Mouse (Mus musculus): Measurements from ENCODE around the gene Ttc8. TPM values are rescaled to one million over a fixed set of nuclear protein-coding genes. Genes with fewer than 3 reads are reported as not detected.

Gene Ttc8
- 3.3 TPM in 2 replicates for polyA plus RNA-seq (2015; fragmentation: Nextera tagmentation; extraction: Ambion mirVana)

- Histone ChIP-seq H3K36me3 (no peaks in the 10 kb centered on the region), H3K27me3 (peaks cover 13% of the 10 kb centered on the region), H3K4me2 (peak within 1 kb of the TSS; percentile 70), H3K9me3 (replicated peaks) (no peaks in the 10 kb centered on the region), H3K27ac (no peak within 1 kb of the TSS), H3K9ac (peak within 1 kb of the TSS; percentile 63), H3K4me1 (replicated peaks) (peaks cover 12% of the 10 kb centered on the region; the same call in 1 of the 2 replicates), H3K4me3 (replicated peaks) (peak within 1 kb of the TSS; percentile 61)
- DNase-seq (peak; percentile 67), ATAC-seq (ENCODE audit: low read depth) (peak; percentile 97)
- 1% methylated on average over 35 of the region's 35 CpGs for whole genome bisulfite sequencing (ENCODE audit: insufficient replicate concordance)
Observed at GRCm38 (mm10) chr12:98920194-98920991, at the start of gene Ttc8. Gene Ttc8, plus strand, starts transcription at chr12:98920574.

DNA sequence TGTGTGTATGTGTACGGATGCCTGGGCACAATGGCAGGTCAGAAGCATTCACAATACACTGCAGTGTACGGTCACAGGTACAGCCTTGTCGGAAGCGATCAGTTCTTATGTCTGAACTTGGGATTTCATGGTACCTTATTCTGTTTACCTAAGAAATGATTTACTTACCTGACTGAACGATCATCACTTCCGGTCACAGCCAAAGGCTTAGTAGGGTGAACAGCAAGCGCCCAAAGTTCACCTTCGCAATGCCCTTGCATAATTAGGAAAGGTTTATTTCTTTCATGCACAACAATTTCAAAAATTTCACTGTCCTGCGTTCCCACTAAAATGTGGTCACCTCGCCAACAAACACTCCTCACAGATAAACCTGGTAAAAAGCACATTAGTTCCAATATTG, 47.5 kb upstream of the Ttc8 start:
- Histone ChIP-seq H3K4me1 (replicated peaks) (no peaks in the 10 kb centered on the region), H3K27me3 (no peaks in the 10 kb centered on the region), H3K36me3 (no peaks in the 10 kb centered on the region), H3K27ac (no peak overlapping the region), H3K9me3 (replicated peaks) (no peaks in the 10 kb centered on the region), H3K4me3 (replicated peaks) (no peak overlapping the region), H3K4me2 (no peak overlapping the region), H3K9ac (no peak overlapping the region)
- ATAC-seq (ENCODE audit: low read depth) (no peak), DNase-seq (no peak)
- 85% methylated on average over 10 of the region's 10 CpGs for WGBS (ENCODE audit: insufficient replicate concordance)

DNA sequence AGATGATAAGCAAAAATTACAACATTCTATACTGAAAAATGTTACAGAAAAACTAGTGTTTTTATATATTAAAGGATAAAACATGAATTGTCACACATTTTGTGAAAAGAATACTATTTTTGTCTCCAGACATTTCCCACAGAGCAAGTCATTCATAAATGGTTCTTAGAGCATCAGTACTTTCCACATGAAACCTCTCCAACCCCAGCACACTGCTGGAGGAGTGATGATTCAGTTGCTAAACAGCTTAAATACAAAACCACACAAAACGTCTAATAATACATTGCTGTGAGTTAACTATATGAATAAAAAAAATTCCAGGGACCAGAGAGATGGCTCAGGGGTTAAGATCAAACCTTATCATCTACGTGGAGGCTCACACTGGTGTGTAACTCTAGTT, 45.2 kb upstream of the Ttc8 start:
- H3K27ac ChIP-seq, result no peak overlapping the region
- no peaks in the 10 kb centered on the region for H3K36me3 ChIP-seq
- no peaks in the 10 kb centered on the region for H3K4me1 ChIP-seq (replicated peaks)
- H3K4me3 ChIP-seq (replicated peaks), result no peak overlapping the region
- WGBS (ENCODE audit: insufficient replicate concordance), result 34% methylated on average over 2 of the region's 2 CpGs
- ATAC-seq (ENCODE audit: low read depth), result no peak
- no peak overlapping the region for H3K4me2 ChIP-seq
- DNase-seq, result no peak
- no peak overlapping the region for H3K9ac ChIP-seq
- no peaks in the 10 kb centered on the region for H3K9me3 ChIP-seq (replicated peaks)
- no peaks in the 10 kb centered on the region for H3K27me3 ChIP-seq

GRCm38 (mm10) chr12:98878693-98879092, 41.7 kb upstream of the Ttc8 start:
- H3K9ac ChIP-seq, result no peak overlapping the region
- H3K4me3 ChIP-seq (replicated peaks), result no peak overlapping the region
- DNase-seq, result no peak
- 64% methylated on average over 1 of the region's 1 CpGs for WGBS (ENCODE audit: insufficient replicate concordance)
- no peak overlapping the region for H3K27ac ChIP-seq
- no peaks in the 10 kb centered on the region for H3K27me3 ChIP-seq
- no peaks in the 10 kb centered on the region for H3K4me1 ChIP-seq (replicated peaks)
- H3K9me3 ChIP-seq (replicated peaks), result no peaks in the 10 kb centered on the region
- no peak for ATAC-seq (ENCODE audit: low read depth)
- no peak overlapping the region for H3K4me2 ChIP-seq
- H3K36me3 ChIP-seq, result no peaks in the 10 kb centered on the region

GRCm38 (mm10) chr12:98881796-98882195, 38.6 kb upstream of the Ttc8 start:
- Histone ChIP-seq H3K9ac (no peak overlapping the region), H3K36me3 (no peaks in the 10 kb centered on the region), H3K27me3 (no peaks in the 10 kb centered on the region), H3K4me3 (replicated peaks) (no peak overlapping the region), H3K9me3 (replicated peaks) (no peaks in the 10 kb centered on the region), H3K4me2 (no peak overlapping the region), H3K27ac (no peak overlapping the region), H3K4me1 (replicated peaks) (no peaks in the 10 kb centered on the region)
- 63% methylated on average over 5 of the region's 5 CpGs for WGBS (ENCODE audit: insufficient replicate concordance)
- DNase-seq (no peak), ATAC-seq (ENCODE audit: low read depth) (no peak)

GRCm38 (mm10) chr12:98884515-98884914, 35.9 kb upstream of the Ttc8 start:
- ATAC-seq (ENCODE audit: low read depth) (no peak), DNase-seq (no peak)
- Histone ChIP-seq H3K36me3 (no peaks in the 10 kb centered on the region), H3K27ac (no peak overlapping the region), H3K4me1 (replicated peaks) (no peaks in the 10 kb centered on the region), H3K9me3 (replicated peaks) (no peaks in the 10 kb centered on the region), H3K9ac (no peak overlapping the region), H3K4me2 (no peak overlapping the region), H3K4me3 (replicated peaks) (no peak overlapping the region), H3K27me3 (no peaks in the 10 kb centered on the region)
- 2% methylated on average over 1 of the region's 1 CpGs for WGBS (ENCODE audit: insufficient replicate concordance)

- H3K4me2 ChIP-seq, result no peak overlapping the region
- H3K9me3 ChIP-seq (replicated peaks), result no peaks in the 10 kb centered on the region
- WGBS (ENCODE audit: insufficient replicate concordance), result 52% methylated on average over 1 of the region's 1 CpGs
- peaks cover 9% of the 10 kb centered on the region; the same call in 1 of the 2 replicates for H3K4me1 ChIP-seq (replicated peaks)
- DNase-seq (no peak), ATAC-seq (ENCODE audit: low read depth) (no peak)
- no peak overlapping the region for H3K9ac ChIP-seq
- H3K27ac ChIP-seq, result no peak overlapping the region
- peaks cover 24% of the 10 kb centered on the region for H3K27me3 ChIP-seq
- H3K4me3 ChIP-seq (replicated peaks), result no peak overlapping the region
- H3K36me3 ChIP-seq, result no peaks in the 10 kb centered on the region
Observed at GRCm38 (mm10) chr12:98896761-98897160, 23.6 kb upstream of the Ttc8 start.

DNA sequence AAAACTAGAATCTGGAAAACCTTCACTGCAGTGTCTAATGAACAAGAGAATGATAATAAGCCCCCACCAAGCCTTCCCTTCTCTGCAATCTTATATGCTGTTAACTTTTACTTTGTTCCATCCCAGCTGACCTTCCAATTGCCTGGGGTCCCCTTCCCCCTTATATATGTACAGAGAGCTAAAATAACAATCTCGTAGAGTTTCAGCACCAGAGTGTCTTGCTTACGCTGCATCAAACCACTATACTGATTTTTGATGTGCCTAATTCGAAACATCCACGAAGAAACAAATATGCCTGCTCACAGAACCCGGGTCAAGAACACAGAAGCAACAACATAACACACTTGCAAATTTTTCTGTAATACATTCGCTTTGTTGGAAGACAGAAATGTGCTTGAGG, 20.7 kb upstream of the Ttc8 start:
- ATAC-seq (ENCODE audit: low read depth) (no peak), DNase-seq (no peak)
- no peak overlapping the region for H3K27ac ChIP-seq
- H3K9ac ChIP-seq, result no peak overlapping the region
- no peak overlapping the region for H3K4me2 ChIP-seq
- WGBS (ENCODE audit: insufficient replicate concordance), result 72% methylated on average over 6 of the region's 6 CpGs
- no peaks in the 10 kb centered on the region for H3K36me3 ChIP-seq
- H3K4me3 ChIP-seq (replicated peaks), result no peak overlapping the region
- H3K4me1 ChIP-seq (replicated peaks), result peaks cover 9% of the 10 kb centered on the region; the same call in 1 of the 2 replicates
- no peaks in the 10 kb centered on the region for H3K9me3 ChIP-seq (replicated peaks)
- peaks cover 24% of the 10 kb centered on the region for H3K27me3 ChIP-seq

DNA sequence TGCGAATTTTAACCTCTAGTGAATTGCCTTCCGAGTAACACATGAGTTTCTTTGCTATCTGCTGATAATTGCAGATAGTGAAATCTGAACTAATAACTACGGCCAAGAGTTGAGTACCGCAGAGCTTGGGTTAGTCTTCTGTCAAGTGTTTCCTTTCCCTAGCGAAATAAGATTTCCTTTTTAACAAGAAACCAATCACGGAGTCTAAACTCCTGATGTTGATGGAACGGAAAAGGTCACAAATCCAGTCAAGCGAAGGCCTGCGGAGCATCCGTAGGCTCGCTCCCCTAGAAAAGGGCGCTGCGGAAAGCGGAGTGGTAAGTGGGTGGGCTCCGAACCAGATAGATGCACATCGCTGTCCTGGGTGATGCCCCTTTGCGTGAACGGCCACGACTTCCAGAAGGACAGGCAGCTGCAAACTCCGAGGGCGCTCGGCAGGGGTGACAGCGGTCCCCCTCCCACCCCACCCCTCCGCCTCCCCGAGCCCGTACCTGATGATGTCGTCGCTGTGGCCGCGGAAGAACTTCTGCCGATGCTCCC, 20.0 kb upstream of the Ttc8 start:
- peak overlapping the region; percentile 95 for H3K4me2 ChIP-seq
- DNase-seq (no peak), ATAC-seq (ENCODE audit: low read depth) (no peak)
- no peaks in the 10 kb centered on the region for H3K9me3 ChIP-seq (replicated peaks)
- no peak overlapping the region for H3K27ac ChIP-seq
- peaks cover 9% of the 10 kb centered on the region; the same call in 1 of the 2 replicates for H3K4me1 ChIP-seq (replicated peaks)
- no peaks in the 10 kb centered on the region for H3K36me3 ChIP-seq
- peak overlapping the region; percentile 72 for H3K4me3 ChIP-seq (replicated peaks)
- 2% methylated on average over 31 of the region's 31 CpGs for WGBS (ENCODE audit: insufficient replicate concordance)
- peaks cover 25% of the 10 kb centered on the region for H3K27me3 ChIP-seq
- peak overlapping the region; percentile 69 for H3K9ac ChIP-seq

DNA sequence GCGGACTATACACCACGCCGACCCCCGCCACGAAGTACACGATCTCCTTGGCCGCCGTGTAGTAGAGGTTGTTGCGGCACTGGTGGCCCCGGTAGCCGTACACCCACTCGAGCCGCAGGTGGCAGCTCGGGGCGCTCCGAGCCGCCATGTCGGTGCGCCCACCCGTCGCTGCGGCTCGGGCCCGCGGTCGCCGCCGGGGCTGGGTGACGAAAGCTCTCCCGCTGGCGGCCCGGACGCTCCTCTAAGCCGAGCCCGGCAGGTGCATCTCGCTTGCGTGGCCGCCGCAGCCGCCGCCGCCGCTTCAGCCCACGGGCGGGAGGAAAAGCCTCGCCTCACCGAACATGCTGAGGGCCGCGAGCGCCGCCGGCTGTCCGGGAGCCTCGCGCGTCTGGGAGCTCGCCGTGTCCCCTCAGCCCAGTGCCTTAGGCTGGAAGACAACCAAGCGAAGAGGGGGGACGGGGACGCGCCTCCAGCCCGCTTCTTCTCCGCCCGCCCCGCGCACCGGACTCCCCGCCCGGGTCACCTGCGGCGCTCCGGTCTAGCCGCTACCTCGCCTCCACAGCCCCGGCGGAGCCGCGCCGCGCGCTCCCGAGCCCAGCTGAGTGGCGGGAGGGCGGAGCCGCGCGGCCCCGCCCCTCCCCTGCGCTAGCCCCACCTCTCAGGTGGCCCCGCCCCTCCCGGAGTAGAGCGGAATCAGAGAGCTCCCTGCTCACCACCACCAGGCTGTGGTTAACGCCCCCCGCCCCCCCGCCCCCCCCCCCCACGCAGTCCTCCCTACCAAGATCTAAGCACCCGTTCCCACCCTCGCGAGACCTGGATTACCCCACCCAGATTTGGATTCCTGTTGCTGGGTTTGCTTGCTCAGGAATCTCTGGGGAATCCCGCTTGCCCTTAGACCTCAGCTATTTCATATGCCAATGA, 19.2 kb upstream of the Ttc8 start, which contains the start of gene Eml5:
TSS of gene Eml5 (minus strand) at position 604 of the 921 bp plus-strand sequence.
- peak within 1 kb of the TSS; percentile 69 for H3K9ac ChIP-seq
- H3K4me1 ChIP-seq (replicated peaks), result peaks cover 9% of the 10 kb centered on the region; the same call in 1 of the 2 replicates
- peak within 1 kb of the TSS; percentile 95 for H3K4me2 ChIP-seq
- no peaks in the 10 kb centered on the region for H3K36me3 ChIP-seq
- WGBS (ENCODE audit: insufficient replicate concordance), result 1% methylated on average over 82 of the region's 101 CpGs
- no peak within 1 kb of the TSS for H3K27ac ChIP-seq
- peak; percentile 97 for ATAC-seq (ENCODE audit: low read depth)
- H3K9me3 ChIP-seq (replicated peaks), result no peaks in the 10 kb centered on the region
- H3K27me3 ChIP-seq, result peaks cover 27% of the 10 kb centered on the region
- peak within 1 kb of the TSS; percentile 72 for H3K4me3 ChIP-seq (replicated peaks)
- DNase-seq, result peak; percentile 60

DNA sequence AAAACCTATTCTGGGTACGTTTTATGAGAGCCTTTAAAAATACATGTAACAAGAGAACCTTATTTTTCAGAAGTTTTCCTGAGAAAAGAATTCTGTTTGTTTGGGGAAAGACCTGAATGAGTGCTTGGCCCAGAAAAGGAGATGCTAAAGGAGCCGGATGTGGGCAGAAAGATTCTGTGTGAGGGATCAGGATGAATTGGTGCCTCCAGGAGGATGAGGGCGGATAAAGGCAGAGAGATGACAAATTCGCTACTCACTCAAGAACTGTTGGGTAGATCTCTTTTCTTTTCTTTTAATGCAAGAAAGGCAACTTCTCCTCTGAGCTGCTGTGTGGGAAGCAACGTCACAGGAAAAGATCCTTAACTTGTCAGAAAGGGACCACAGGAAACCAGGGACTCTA, 14.9 kb upstream of the Ttc8 start:
- Histone ChIP-seq H3K36me3 (no peaks in the 10 kb centered on the region), H3K4me1 (replicated peaks) (peaks cover 5% of the 10 kb centered on the region; the same call in 1 of the 2 replicates), H3K4me3 (replicated peaks) (no peak overlapping the region), H3K27ac (no peak overlapping the region), H3K9me3 (replicated peaks) (no peaks in the 10 kb centered on the region), H3K4me2 (no peak overlapping the region), H3K27me3 (peaks cover 11% of the 10 kb centered on the region), H3K9ac (no peak overlapping the region)
- WGBS (ENCODE audit: insufficient replicate concordance), result 51% methylated on average over 5 of the region's 5 CpGs
- DNase-seq, result no peak
- ATAC-seq (ENCODE audit: low read depth), result no peak
